12 mouse cellular contexts compared by ENCODE assay signal in the genomic region with DNA sequence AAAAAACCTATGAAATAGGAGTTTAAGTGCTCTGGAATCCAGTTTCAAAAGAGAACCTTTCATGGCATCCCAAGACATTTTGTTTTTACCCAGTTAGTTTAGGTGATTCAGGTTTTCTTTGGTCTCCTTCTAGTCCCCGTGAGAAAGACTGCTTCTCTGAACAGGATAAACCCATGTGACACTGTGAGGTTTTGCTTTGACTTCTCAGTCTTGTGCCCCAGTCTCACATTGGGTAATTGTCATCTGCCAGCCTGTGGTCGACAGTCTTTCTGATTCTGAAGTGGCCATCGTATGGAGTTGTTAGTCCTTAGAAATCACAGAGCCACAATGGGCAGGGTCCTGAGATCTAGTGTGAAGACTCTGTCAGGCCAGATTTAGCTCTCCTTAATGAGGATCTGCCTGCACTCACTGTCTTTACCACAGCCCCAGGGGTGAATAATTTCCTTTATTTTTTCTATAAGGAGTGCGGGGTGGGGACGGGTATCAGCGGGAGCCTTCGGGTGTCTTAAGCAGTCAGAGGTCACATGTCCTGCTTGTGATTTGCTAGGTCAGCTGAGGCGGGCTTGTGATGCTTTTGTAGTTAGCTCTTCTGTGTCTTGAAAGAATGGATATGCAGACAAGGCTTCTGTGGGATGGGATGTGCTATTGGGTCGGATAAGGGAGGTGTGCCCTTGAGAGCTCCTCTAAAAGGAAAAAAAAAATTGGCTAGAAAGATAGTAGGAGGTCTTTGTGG.
DNase-seq lines count a peak whose midpoint lies in the region; ATAC-seq and TF ChIP-seq lines count a peak whose summit lies in the region.
"Had no signal": no experiment of that assay in that cellular context is flagged by ENCODE, and none has a peak within 500 bp of the region (broad histone marks: within the 10 kb centered on the region; RNA-seq: fewer than 3 reads in every experiment).

No protein-coding gene starts in this region.

- TF ChIP-seq POLR2A in CH12.LX (IDR thresholded peaks at IDR 0.05; ENCODE audit: low read depth, low read length) = no peak

- H3K9ac ChIP-seq in hindbrain, embryonic 11.5 days (ENCODE audit: low read depth, low read length) = no peak overlapping the region
- H3K9ac ChIP-seq in hindbrain, embryonic 13.5 days = no peak overlapping the region
- H3K9ac ChIP-seq in CH12.LX (ENCODE audit: insufficient read depth, low read depth) = no peak overlapping the region
- H3K9ac ChIP-seq in forebrain, embryonic 13.5 days = no peak overlapping the region

- no peak overlapping the region for H3K4me2 ChIP-seq in hindbrain, embryonic 11.5 days (replicated peaks; ENCODE audit: low read depth, low read length)
- no peak overlapping the region for H3K4me2 ChIP-seq in hindbrain, embryonic 13.5 days
- no peak overlapping the region for H3K4me2 ChIP-seq in CH12.LX (ENCODE audit: insufficient read depth, low read depth, poor library complexity, severe bottlenecking)
- no peak overlapping the region for H3K4me2 ChIP-seq in forebrain, embryonic 13.5 days

- no peak for TF ChIP-seq EP300 in CH12.LX (IDR thresholded peaks at IDR 0.05; ENCODE audit: low read length)

- no peaks in the 10 kb centered on the region for H3K9me3 ChIP-seq in hindbrain, embryonic 11.5 days (ENCODE audit: control insufficient read depth, low read length)
- H3K9me3 ChIP-seq in hindbrain, embryonic 13.5 days = no peaks in the 10 kb centered on the region
- no peaks in the 10 kb centered on the region for H3K9me3 ChIP-seq in CH12.LX (replicated peaks; ENCODE audit: low read length)
- no peaks in the 10 kb centered on the region for H3K9me3 ChIP-seq in forebrain, embryonic 13.5 days (replicated peaks)

- DNase-seq in hindbrain, embryonic 11.5 days (ENCODE audit: low spot score) = no peak
- DNase-seq in CH12.LX (ENCODE audit: extremely low read depth) = peak; percentile 12
- DNase-seq in naive thymus-derived CD4-positive, alpha-beta T cell, adult 2 months (ENCODE audit: low read depth) = peak; percentile 78
- no peak for DNase-seq in ovary, postnatal 14 days (ENCODE audit: low spot score)
- no peak for DNase-seq in urinary bladder, postnatal 25 days (ENCODE audit: low spot score)
- DNase-seq in urinary bladder, postnatal 10 days (ENCODE audit: low spot score) = no peak
- DNase-seq: adrenal gland, postnatal 25 days; kidney, adult 11 months had no signal

- no peak overlapping the region for H3K27ac ChIP-seq in hindbrain, embryonic 11.5 days (ENCODE audit: low read depth, low read length)
- no peak overlapping the region for H3K27ac ChIP-seq in hindbrain, embryonic 13.5 days
- no peak overlapping the region for H3K27ac ChIP-seq in CH12.LX (ENCODE audit: insufficient read depth, low read depth)
- H3K27ac ChIP-seq in forebrain, embryonic 13.5 days = peak overlapping the region; percentile 22; the same call in 1 of the 2 replicates
- H3K27ac ChIP-seq: left cerebral cortex, adult 2 months; macrophage had no signal

- ATAC-seq in hindbrain, embryonic 11.5 days (ENCODE audit: low FRiP score) = peak; percentile 44; the same call in 1 of the 2 replicates
- ATAC-seq in hindbrain, embryonic 13.5 days (ENCODE audit: low FRiP score) = no peak
- peak; percentile 8; the same call in 1 of the 2 replicates for ATAC-seq in forebrain, embryonic 13.5 days

- peaks cover 2% of the 10 kb centered on the region; the same call in 1 of the 2 replicates for H3K4me1 ChIP-seq in hindbrain, embryonic 11.5 days (replicated peaks; ENCODE audit: control insufficient read depth, insufficient read depth, low read length)
- peaks cover 26% of the 10 kb centered on the region for H3K4me1 ChIP-seq in hindbrain, embryonic 13.5 days (replicated peaks)
- H3K4me1 ChIP-seq in CH12.LX (ENCODE audit: control insufficient read depth in 1 of 2, insufficient read depth in 2 of 2) = peaks cover 6 to 22% of the 10 kb centered on the region in 2 experiments
- H3K4me1 ChIP-seq in forebrain, embryonic 13.5 days = peaks cover 46% of the 10 kb centered on the region

- WGBS in hindbrain, embryonic 11.5 days = 36% methylated on average over 9 of the region's 9 CpGs
- WGBS in hindbrain, embryonic 13.5 days = 27% methylated on average over 9 of the region's 9 CpGs
- WGBS in forebrain, embryonic 13.5 days = 18% methylated on average over 9 of the region's 9 CpGs

- dilution Hi-C loops in CH12.LX (cut with MboI; ENCODE audit: extremely low pct_ligation_motif_present, extremely low pct_unique_long_range_greater_than_20kb, low sequenced_read_pairs) = no loop called here

- no peak for TF ChIP-seq RAD21 in CH12.LX (IDR thresholded peaks at IDR 0.05; ENCODE audit: low read depth, low read length)

- H3K4me3 ChIP-seq in hindbrain, embryonic 11.5 days (ENCODE audit: low read depth, low read length) = no peak overlapping the region
- H3K4me3 ChIP-seq in hindbrain, embryonic 13.5 days = no peak overlapping the region
- H3K4me3 ChIP-seq in CH12.LX (replicated peaks in 1 of 3; ENCODE audit: low read depth in 2 of 3, low read length in 2 of 3, poor library complexity in 1 of 3) = no peak overlapping the region
- H3K4me3 ChIP-seq in forebrain, embryonic 13.5 days = no peak overlapping the region
- H3K4me3 ChIP-seq: left cerebral cortex, adult 2 months had no signal

- in situ Hi-C loops in CH12.LX (cut with MboI; ENCODE audit: low pct_ligation_motif_present, low pct_unique_long_range_greater_than_20kb, low sequenced_read_pairs) = loop anchor here (10.0 kb wide), 1 partner anchor 96 kb away; no protein-coding TSS in a partner anchor

- no peaks in the 10 kb centered on the region for H3K27me3 ChIP-seq in hindbrain, embryonic 11.5 days (ENCODE audit: control insufficient read depth, insufficient read depth, low read length)
- no peaks in the 10 kb centered on the region for H3K27me3 ChIP-seq in hindbrain, embryonic 13.5 days
- H3K27me3 ChIP-seq in CH12.LX (replicated peaks) = no peaks in the 10 kb centered on the region
- no peaks in the 10 kb centered on the region for H3K27me3 ChIP-seq in forebrain, embryonic 13.5 days

- no peak for TF ChIP-seq CTCF in CH12.LX (conservative IDR thresholded peaks at IDR 0.05 in 1 of 2, IDR thresholded peaks at IDR 0.05 in 1 of 2; ENCODE audit: low read depth in 2 of 2, low read length in 2 of 2)

- H3K79me2 ChIP-seq in CH12.LX (replicated peaks; ENCODE audit: control insufficient read depth, extremely low read depth, insufficient read depth, poor library complexity, severe bottlenecking) = no peaks in the 10 kb centered on the region

- no peaks in the 10 kb centered on the region for H3K36me3 ChIP-seq in hindbrain, embryonic 11.5 days (ENCODE audit: control insufficient read depth, insufficient read depth, low read length)
- H3K36me3 ChIP-seq in hindbrain, embryonic 13.5 days = no peaks in the 10 kb centered on the region
- H3K36me3 ChIP-seq in CH12.LX (replicated peaks in 1 of 2; ENCODE audit: control insufficient read depth in 1 of 2, insufficient read depth in 1 of 2, low read length in 1 of 2) = no peaks in the 10 kb centered on the region
- no peaks in the 10 kb centered on the region for H3K36me3 ChIP-seq in forebrain, embryonic 13.5 days (ENCODE audit: poor library complexity, severe bottlenecking)

TF ChIP-seq in CH12.LX, 34 proteins besides CTCF, POLR2A, EP300 and RAD21:
- TF ChIP-seq ZNF384 (IDR thresholded peaks at IDR 0.05; ENCODE audit: low read depth, low read length) = peak; percentile 48; the same call in 1 of the 2 replicates
- no peak for TF ChIP-seq ZMIZ1 (IDR thresholded peaks at IDR 0.05; ENCODE audit: low read depth, low read length)
- TF ChIP-seq BHLHE40 (IDR thresholded peaks at IDR 0.05; ENCODE audit: low read depth, low read length) = 0 out of 2 replicates have a peak, but pooled peaks have one; percentile 44
- TF ChIP-seq MAFK (IDR thresholded peaks at IDR 0.05; ENCODE audit: insufficient replicate concordance, low read length) = no peak
- TF ChIP-seq KAT2A (IDR thresholded peaks at IDR 0.05; ENCODE audit: insufficient replicate concordance, low read length) = no peak
- no peak for TF ChIP-seq MEF2A (IDR thresholded peaks at IDR 0.05; ENCODE audit: borderline replicate concordance, low read depth, low read length)
- no peak for TF ChIP-seq HCFC1 (IDR thresholded peaks at IDR 0.05; ENCODE audit: low read depth, low read length)
- TF ChIP-seq ETS1 (conservative IDR thresholded peaks at IDR 0.05; ENCODE audit: low read depth, low read length) = no peak
- no peak; the same call in 1 of the 2 replicates for TF ChIP-seq IRF4 (IDR thresholded peaks at IDR 0.05; ENCODE audit: low read depth, low read length)
- no peak for TF ChIP-seq ZC3H11A (IDR thresholded peaks at IDR 0.05; ENCODE audit: low read depth, low read length)
- no peak for TF ChIP-seq ZKSCAN1 (IDR thresholded peaks at IDR 0.05; ENCODE audit: borderline replicate concordance, low read depth, low read length)
- TF ChIP-seq MAZ (IDR thresholded peaks at IDR 0.05; ENCODE audit: low read depth, low read length) = no peak
- TF ChIP-seq UBTF (IDR thresholded peaks at IDR 0.05; ENCODE audit: low read depth, low read length) = no peak
- no peak for TF ChIP-seq MAX (IDR thresholded peaks at IDR 0.05; ENCODE audit: low read length)
- TF ChIP-seq USF1 (IDR thresholded peaks at IDR 0.05; ENCODE audit: low read depth, low read length) = no peak
- no peak for TF ChIP-seq USF2 (conservative IDR thresholded peaks at IDR 0.05; ENCODE audit: low read depth, low read length)

Comparison
In these comparisons a context has a peak if more than half of its experiments do, and no peak if none do; other contexts are left out.
1. DNase-seq: peak in CH12.LX (single experiment) and naive thymus-derived CD4-positive, alpha-beta T cell, adult 2 months (single experiment); none in hindbrain, embryonic 11.5 days (single experiment), ovary, postnatal 14 days (single experiment), urinary bladder, postnatal 25 days (single experiment) and urinary bladder, postnatal 10 days (single experiment).